Mouse (Mus musculus): ENCODE results near the gene Ntm. TPM values are rescaled to one million over a fixed set of nuclear protein-coding genes. Genes with fewer than 3 reads are reported as not detected.
A peak's percentile ranks its signal among the peaks of the same experiment; 100 is the strongest.

Gene Ntm
- polyA plus RNA-seq, 1 experiment from 2014 or later, result 0.76 TPM

DNA sequence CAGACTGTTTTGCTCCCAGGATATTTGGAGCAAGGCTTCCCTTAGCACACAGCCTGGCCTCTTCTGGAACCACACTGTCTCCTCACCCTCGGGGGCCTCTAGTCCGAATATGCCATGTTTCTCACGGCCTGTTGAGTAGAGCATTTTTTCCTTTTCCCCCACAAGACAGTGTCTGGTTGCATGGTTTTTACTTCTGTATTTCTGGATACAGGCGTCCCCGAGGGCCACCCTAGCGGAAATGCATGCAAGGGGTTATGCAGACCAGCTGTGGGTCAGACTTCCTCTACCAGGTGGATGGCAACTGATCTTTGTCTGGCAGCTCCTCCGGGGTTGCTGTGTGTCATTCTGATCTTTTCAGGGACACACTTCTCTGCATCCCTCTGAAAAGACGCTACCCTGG lies 315.2 kb downstream of the Ntm start:
- no peak overlapping the region for H3K4me3 ChIP-seq (ENCODE audit: low read depth, low read length)
- no peaks in the 10 kb centered on the region for H3K9me3 ChIP-seq (ENCODE audit: low read length)
- no peak for DNase-seq (ENCODE audit: low spot score)

DNA sequence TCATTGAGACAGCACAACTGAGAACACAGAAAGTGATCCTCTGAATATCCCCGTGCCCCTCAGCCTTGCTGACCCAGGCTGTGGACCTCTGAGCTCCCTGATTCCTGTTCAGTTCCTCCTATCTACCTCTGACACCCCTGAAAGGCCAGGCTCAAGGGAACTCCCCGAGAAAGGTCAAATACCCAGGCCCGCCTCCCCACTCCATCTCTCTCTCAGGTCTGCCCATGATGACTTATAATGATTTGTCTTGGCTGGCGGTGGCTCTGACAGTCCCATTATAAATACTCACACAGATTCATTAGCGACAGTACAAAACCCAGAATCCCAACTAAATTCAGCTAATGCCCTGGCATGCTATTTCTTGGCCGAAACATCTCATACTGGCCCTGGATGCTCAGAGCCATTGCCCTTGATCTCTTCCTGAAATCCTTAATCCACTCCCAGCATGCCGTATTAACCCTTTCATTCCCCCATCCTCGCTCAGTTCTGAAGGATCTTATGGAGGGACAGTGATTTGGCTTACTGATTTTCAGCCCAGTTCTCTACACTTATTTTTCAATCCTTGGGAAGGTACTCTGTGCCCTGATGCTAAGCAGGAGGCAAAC lies 317.0 kb downstream of the Ntm start:
- WGBS, result 27% methylated on average over 8 of the region's 8 CpGs
- H3K27ac ChIP-seq (ENCODE audit: low read length), result no peak overlapping the region
- H3K9me3 ChIP-seq (ENCODE audit: low read length), result no peaks in the 10 kb centered on the region
- no peak overlapping the region for H3K4me2 ChIP-seq (replicated peaks; ENCODE audit: low read depth, low read length)
- DNase-seq (ENCODE audit: low spot score), result no peak
- no peak overlapping the region for H3K4me3 ChIP-seq (ENCODE audit: low read depth, low read length)
- peaks cover 4% of the 10 kb centered on the region; the same call in 1 of the 2 replicates for H3K27me3 ChIP-seq (replicated peaks; ENCODE audit: insufficient read depth, low read length)
- no peaks in the 10 kb centered on the region for H3K4me1 ChIP-seq (ENCODE audit: insufficient read depth, low read depth, low read length)
- H3K9ac ChIP-seq (replicated peaks; ENCODE audit: low read depth), result no peak overlapping the region
- no peaks in the 10 kb centered on the region for H3K36me3 ChIP-seq (ENCODE audit: insufficient read depth, low read length)
- ATAC-seq, result no peak
- no peak for TF ChIP-seq CTCF (IDR thresholded peaks at IDR 0.05)
- no peak for TF ChIP-seq EP300 (IDR thresholded peaks at IDR 0.05)

More for the DNA sequence above, 315.2 kb downstream of the Ntm start:
- no peak for ATAC-seq
- no peak for TF ChIP-seq CTCF (IDR thresholded peaks at IDR 0.05)
- TF ChIP-seq EP300 (IDR thresholded peaks at IDR 0.05), result no peak
- Histone ChIP-seq H3K9ac (replicated peaks; ENCODE audit: low read depth) (no peak overlapping the region), H3K4me2 (replicated peaks; ENCODE audit: low read depth, low read length) (no peak overlapping the region), H3K27ac (ENCODE audit: low read length) (no peak overlapping the region), H3K27me3 (replicated peaks; ENCODE audit: insufficient read depth, low read length) (peaks cover 4% of the 10 kb centered on the region; the same call in 1 of the 2 replicates), H3K4me1 (ENCODE audit: insufficient read depth, low read depth, low read length) (no peaks in the 10 kb centered on the region), H3K36me3 (ENCODE audit: insufficient read depth, low read length) (no peaks in the 10 kb centered on the region)
- WGBS, result 71% methylated on average over 8 of the region's 8 CpGs

DNA sequence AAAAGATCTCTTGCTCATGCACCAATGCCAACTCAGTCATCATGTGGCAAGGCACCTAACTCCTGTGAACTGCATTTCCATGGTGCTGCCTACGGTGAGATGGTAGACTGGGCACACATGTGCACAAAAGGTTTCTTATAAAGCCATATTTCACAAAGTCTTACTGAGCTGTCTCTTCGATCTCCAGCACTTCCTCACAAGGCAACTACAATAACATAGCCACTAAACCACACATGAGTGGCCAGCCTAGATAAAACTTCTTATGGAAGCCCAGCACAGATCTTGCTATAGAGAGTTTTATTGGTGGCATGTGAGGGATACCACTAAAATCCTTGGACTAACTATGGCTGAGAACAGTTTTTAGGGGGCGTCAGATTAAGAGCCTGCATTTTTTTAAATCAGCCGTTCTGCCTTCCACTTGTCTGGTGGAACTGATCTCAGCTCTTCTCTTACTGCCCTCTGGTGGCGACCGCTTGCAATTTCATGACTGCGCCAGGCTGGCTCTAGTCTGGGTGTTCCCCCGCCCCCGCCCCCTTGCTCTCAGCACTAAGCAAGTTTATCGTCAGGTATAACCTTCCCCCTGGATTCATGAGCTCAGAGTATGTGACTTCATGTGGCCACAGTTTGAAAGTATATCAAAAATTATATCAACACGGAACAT lies 319.8 kb downstream of the Ntm start:
- H3K4me3 ChIP-seq (ENCODE audit: low read depth, low read length), result no peak overlapping the region
- H3K27me3 ChIP-seq (replicated peaks; ENCODE audit: insufficient read depth, low read length), result peaks cover 4% of the 10 kb centered on the region; the same call in 1 of the 2 replicates
- no peaks in the 10 kb centered on the region for H3K9me3 ChIP-seq (ENCODE audit: low read length)
- no peak for ATAC-seq
- no peak overlapping the region for H3K9ac ChIP-seq (replicated peaks; ENCODE audit: low read depth)
- no peak overlapping the region for H3K4me2 ChIP-seq (replicated peaks; ENCODE audit: low read depth, low read length)
- WGBS, result 16% methylated on average over 11 of the region's 11 CpGs
- no peaks in the 10 kb centered on the region for H3K36me3 ChIP-seq (ENCODE audit: insufficient read depth, low read length)
- no peak overlapping the region for H3K27ac ChIP-seq (ENCODE audit: low read length)
- peak; percentile 52 for DNase-seq (ENCODE audit: low spot score)
- H3K4me1 ChIP-seq (ENCODE audit: insufficient read depth, low read depth, low read length), result no peaks in the 10 kb centered on the region
- TF ChIP-seq CTCF (IDR thresholded peaks at IDR 0.05), result peak; percentile 80
- TF ChIP-seq EP300 (IDR thresholded peaks at IDR 0.05), result no peak

DNA sequence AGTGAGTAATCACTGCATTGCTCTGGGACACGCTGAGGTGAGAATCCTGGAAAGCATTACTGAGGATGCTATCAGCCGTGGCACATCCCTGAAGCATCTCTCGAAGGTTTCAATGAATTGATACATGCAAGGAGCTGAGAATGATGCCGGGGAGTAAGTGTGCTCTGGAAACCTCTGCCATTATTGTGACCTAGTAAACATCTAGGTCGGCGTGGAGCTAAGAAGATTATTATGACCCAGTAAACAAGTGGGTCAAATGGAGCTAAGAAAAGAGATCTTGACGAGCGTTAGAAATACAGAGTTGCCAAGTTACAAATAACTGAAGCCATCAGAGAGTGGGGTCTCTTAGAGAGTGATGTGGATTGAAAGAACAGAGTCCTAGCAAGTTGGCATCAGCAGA lies 325.6 kb downstream of the Ntm start:
- no peak for DNase-seq (ENCODE audit: low spot score)
- Histone ChIP-seq H3K4me1 (ENCODE audit: insufficient read depth, low read depth, low read length) (no peaks in the 10 kb centered on the region), H3K27ac (ENCODE audit: low read length) (no peak overlapping the region), H3K4me3 (ENCODE audit: low read depth, low read length) (no peak overlapping the region), H3K9me3 (ENCODE audit: low read length) (no peaks in the 10 kb centered on the region), H3K27me3 (replicated peaks; ENCODE audit: insufficient read depth, low read length) (no peaks in the 10 kb centered on the region), H3K9ac (replicated peaks; ENCODE audit: low read depth) (no peak overlapping the region), H3K36me3 (ENCODE audit: insufficient read depth, low read length) (no peaks in the 10 kb centered on the region), H3K4me2 (replicated peaks; ENCODE audit: low read depth, low read length) (no peak overlapping the region)
- WGBS, result 80% methylated on average over 8 of the region's 8 CpGs
- ATAC-seq, result no peak
- no peak for TF ChIP-seq EP300 (IDR thresholded peaks at IDR 0.05)
- TF ChIP-seq CTCF (IDR thresholded peaks at IDR 0.05), result no peak

DNA sequence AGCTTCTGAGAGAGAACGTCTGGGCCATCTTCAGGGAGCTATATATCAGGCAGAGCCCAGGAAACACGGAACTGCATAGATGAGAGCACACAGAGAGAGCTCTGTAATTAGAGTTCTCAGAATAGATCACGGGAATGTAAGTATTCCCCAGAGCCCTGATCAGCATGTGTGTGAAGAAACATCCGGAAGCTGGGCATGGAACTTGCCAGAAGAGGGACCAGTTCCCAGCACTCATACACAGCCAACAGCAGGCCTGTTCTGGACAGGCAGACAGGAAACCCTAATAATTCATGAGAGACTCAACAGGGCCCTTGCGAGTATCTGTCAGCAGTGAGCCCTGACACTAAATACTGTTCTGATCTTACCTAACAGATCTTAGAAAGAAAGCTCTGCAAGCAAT lies 345.8 kb downstream of the Ntm start:
- no peaks in the 10 kb centered on the region for H3K4me1 ChIP-seq (ENCODE audit: insufficient read depth, low read depth, low read length)
- no peak overlapping the region for H3K4me2 ChIP-seq (replicated peaks; ENCODE audit: low read depth, low read length)
- no peaks in the 10 kb centered on the region for H3K36me3 ChIP-seq (ENCODE audit: insufficient read depth, low read length)
- no peak overlapping the region for H3K9ac ChIP-seq (replicated peaks; ENCODE audit: low read depth)
- no peaks in the 10 kb centered on the region for H3K27me3 ChIP-seq (replicated peaks; ENCODE audit: insufficient read depth, low read length)
- H3K27ac ChIP-seq (ENCODE audit: low read length), result no peak overlapping the region
- ATAC-seq (no peak), DNase-seq (ENCODE audit: low spot score) (no peak)
- 67% methylated on average over 5 of the region's 5 CpGs for WGBS
- no peaks in the 10 kb centered on the region for H3K9me3 ChIP-seq (ENCODE audit: low read length)
- no peak overlapping the region for H3K4me3 ChIP-seq (ENCODE audit: low read depth, low read length)
- no peak for TF ChIP-seq EP300 (IDR thresholded peaks at IDR 0.05)
- TF ChIP-seq CTCF (IDR thresholded peaks at IDR 0.05), result no peak

DNA sequence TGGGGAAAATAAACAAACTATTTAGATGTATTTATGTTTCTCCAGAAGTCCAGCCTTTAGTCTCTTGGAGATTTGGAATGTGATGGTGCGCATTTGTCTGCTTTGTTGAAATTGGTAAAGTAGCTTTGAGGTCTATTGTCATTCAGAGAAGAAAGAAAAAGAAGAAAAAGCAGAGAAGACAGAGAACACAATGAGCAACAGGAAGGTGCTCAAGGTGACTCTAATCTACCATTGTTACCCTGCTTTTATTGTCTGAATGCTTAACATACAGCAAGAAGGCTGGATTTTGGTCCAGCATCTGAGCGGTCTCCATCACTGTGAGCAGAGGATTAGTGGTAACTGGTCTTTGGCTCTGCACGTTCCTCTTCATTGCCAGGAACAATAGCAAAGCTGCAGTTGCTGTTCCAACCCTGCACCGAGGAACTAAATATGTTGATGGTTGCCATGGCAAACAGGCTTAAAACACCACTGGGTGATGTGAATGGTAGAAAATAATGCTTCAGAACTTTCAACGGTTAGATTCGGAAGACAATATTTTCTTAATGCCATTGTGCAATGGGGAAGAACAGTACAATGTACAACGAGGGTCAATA lies 350.8 kb downstream of the Ntm start:
- no peaks in the 10 kb centered on the region for H3K27me3 ChIP-seq (replicated peaks; ENCODE audit: insufficient read depth, low read length)
- ATAC-seq (no peak), DNase-seq (ENCODE audit: low spot score) (no peak)
- whole genome bisulfite sequencing, result 81% methylated on average over 7 of the region's 7 CpGs
- no peaks in the 10 kb centered on the region for H3K36me3 ChIP-seq (ENCODE audit: insufficient read depth, low read length)
- H3K9ac ChIP-seq (replicated peaks; ENCODE audit: low read depth), result no peak overlapping the region
- H3K4me1 ChIP-seq (ENCODE audit: insufficient read depth, low read depth, low read length), result no peaks in the 10 kb centered on the region
- TF ChIP-seq CTCF (IDR thresholded peaks at IDR 0.05), result no peak
- no peak for TF ChIP-seq EP300 (IDR thresholded peaks at IDR 0.05)
- no peak overlapping the region for H3K4me3 ChIP-seq (ENCODE audit: low read depth, low read length)
- H3K4me2 ChIP-seq (replicated peaks; ENCODE audit: low read depth, low read length), result no peak overlapping the region
- H3K9me3 ChIP-seq (ENCODE audit: low read length), result no peaks in the 10 kb centered on the region
- no peak overlapping the region for H3K27ac ChIP-seq (ENCODE audit: low read length)
